ENCODE assay signal across 8 mouse cellular contexts in the genomic region with DNA sequence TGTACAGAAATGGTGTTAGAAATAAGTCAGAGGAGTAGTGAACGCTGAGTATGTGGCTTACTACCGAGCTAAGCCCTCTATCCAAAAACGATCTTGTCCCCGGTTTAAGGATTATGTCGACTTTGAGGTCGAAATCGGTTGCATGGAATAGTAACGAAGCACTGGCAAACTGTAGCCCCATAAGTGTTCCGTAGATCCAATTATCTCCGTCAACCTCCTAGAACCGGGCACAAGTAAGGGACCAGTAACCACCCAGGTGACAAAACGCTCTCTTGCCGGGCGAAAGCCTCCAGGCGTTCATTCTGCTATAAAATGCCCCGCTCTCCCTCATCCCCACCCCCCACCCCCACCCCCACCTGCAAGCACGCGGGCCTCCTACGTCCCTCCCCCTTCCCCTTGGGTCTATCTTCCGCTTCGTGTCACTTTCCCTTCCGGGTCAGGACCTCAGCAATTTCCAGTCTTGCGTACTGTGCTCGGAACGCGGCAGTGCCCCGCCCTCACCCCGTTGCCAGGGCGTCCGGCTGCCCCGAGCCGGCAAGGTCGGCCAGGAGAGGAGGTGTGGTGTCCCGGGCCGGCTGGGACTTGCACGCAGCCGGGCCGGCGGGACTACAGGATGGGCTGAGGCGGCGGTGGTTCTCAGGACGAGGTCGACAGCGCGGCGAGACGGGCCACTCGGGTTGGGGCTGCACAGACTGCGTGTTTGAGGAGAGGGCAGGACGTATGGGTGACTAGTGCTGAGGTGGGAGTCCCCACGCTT. TPM values are rescaled to one million over a fixed set of nuclear protein-coding genes. Genes with fewer than 3 reads are reported as not detected.
DNase-seq lines count a peak whose midpoint lies in the region; ATAC-seq and TF ChIP-seq lines count a peak whose summit lies in the region.

A gene (plus strand): TSS at position 450 of the 757 bp plus-strand sequence.

- ATAC-seq in activated CD4-positive, CD25-positive, alpha-beta regulatory T cell, adult 4 months, result peak; percentile 80
- peak; percentile 86 for ATAC-seq in megakaryocyte progenitor cell, adult 5-6 weeks (replicated peaks; ENCODE audit: poor library complexity)

- H3K4me1 ChIP-seq in cortical plate, adult 2 months (ENCODE audit: control insufficient read depth, insufficient read depth, low read length), result no peaks in the 10 kb centered on the region; the same call in 1 of the 2 replicates

- no peak for TF ChIP-seq CTCF in cortical plate, adult 2 months (IDR thresholded peaks at IDR 0.05; ENCODE audit: extremely low read depth, insufficient read depth, low read length)

- peak; percentile 91 to 94 for DNase-seq in gastrocnemius, adult 8-10 months (ENCODE audit: low spot score in 2 of 2)
- DNase-seq in induced T-regulatory cell, adult 2 months (ENCODE audit: low read depth), result peak; percentile 97
- peak; percentile 78 to 86 for DNase-seq in left cerebral cortex, adult 9 months (ENCODE audit: low spot score in 2 of 2)
- peak; percentile 80 for DNase-seq in right cerebral cortex, postnatal 14 days
- peak; percentile 89 to 96 for DNase-seq in urinary bladder, postnatal 36 days (ENCODE audit: low spot score in 2 of 2)

- peak within 1 kb of the TSS; percentile 75 for H3K27ac ChIP-seq in cortical plate, adult 2 months (ENCODE audit: insufficient read depth, low read length)

- H3K4me3 ChIP-seq in cortical plate, adult 2 months (ENCODE audit: insufficient read depth, low read length), result peak within 1 kb of the TSS; percentile 58

- TF ChIP-seq POLR2A in cortical plate, adult 2 months (IDR thresholded peaks at IDR 0.05; ENCODE audit: extremely low read depth, insufficient read depth, low read length), result 0 out of 2 replicates have a peak, but pooled peaks have one; percentile 34

RNA-seq across cellular contexts. Expression of the gene that starts here (rescaled TPM):
- 1 to 10 TPM; 3.1 to 4.0 TPM for polyA plus RNA-seq in activated CD4-positive, CD25-positive, alpha-beta regulatory T cell, adult 4 months (2017; shearing (Covaris generic))
- polyA plus RNA-seq in cortical plate, adult 2 months (2012; rRNA removed), result 13.1 and 13.7 TPM in 2 replicates
- total RNA-seq in gastrocnemius, adult 8-10 months (2022), result 1 to 10 TPM; 2.6 to 5.9 (median 3.0) TPM
- 3.3 and 4.1 TPM in 2 replicates for total RNA-seq in megakaryocyte progenitor cell, adult 5-6 weeks (2015)
- total RNA-seq in megakaryocyte progenitor cell, adult 5-6 weeks (2017), result 3.9 and 6.1 TPM in 2 replicates

Comparison
In these comparisons a context has a peak if more than half of its experiments do, and no peak if none do; other contexts are left out.
1. Peak in every context shown above with its lines: DNase-seq, ATAC-seq, H3K4me3 ChIP-seq and H3K27ac ChIP-seq.